Mouse (Mus musculus) ES-Bruce4 (cell line): ENCODE data around the gene Sgk1. TPM values are rescaled to one million over a fixed set of nuclear protein-coding genes. Genes with fewer than 3 reads are reported as not detected.
A peak's percentile ranks its signal among the peaks of the same experiment; 100 is the strongest.

Experiments
- H3K27ac ChIP-seq: 2 replicates; pipeline ENCODE4 v1.5.1; 2012; ENCODE audit warnings: low read length, inconsistent platforms; ENCODE audit not compliant: insufficient read depth
- H3K27me3 ChIP-seq: 2 replicates; pipeline ENCODE4 v1.6.1; 2012; ENCODE audit warnings: mild to moderate bottlenecking, low read length, inconsistent platforms; ENCODE audit not compliant: control insufficient read depth, poor library complexity, insufficient read depth, severe bottlenecking
- H3K36me3 ChIP-seq: 2 replicates; pipeline ENCODE4 v1.6.1; 2012; ENCODE audit warnings: inconsistent platforms, mild to moderate bottlenecking, low read length, moderate library complexity; ENCODE audit not compliant: control insufficient read depth, poor library complexity, insufficient read depth, severe bottlenecking
- H3K4me1 ChIP-seq: one replicate; pipeline ENCODE4 v1.8.1; 2011; ENCODE audit warnings: low read length; ENCODE audit not compliant: control insufficient read depth, insufficient read depth
- H3K4me3 ChIP-seq: 2 replicates; pipeline ENCODE4 v1.5.1; 2011; ENCODE audit warnings: low read depth, mild to moderate bottlenecking, low read length
- H3K9ac ChIP-seq: 2 replicates; pipeline ENCODE4 v1.6.1; 2012; ENCODE audit warnings: low read depth, mild to moderate bottlenecking, inconsistent platforms; ENCODE audit not compliant: poor library complexity, severe bottlenecking
- H3K9me3 ChIP-seq: replicated peaks from 2 replicates; pipeline ENCODE4 v1.6.1; 2012; ENCODE audit warnings: mild to moderate bottlenecking, low read length, inconsistent platforms; ENCODE audit not compliant: control insufficient read depth, poor library complexity, insufficient read depth, severe bottlenecking
- CTCF ChIP-seq: IDR thresholded peaks from one replicate; pipeline ENCODE4 v1.8.1; 2011; ENCODE audit warnings: low read depth, low read length
- EP300 ChIP-seq: IDR thresholded peaks from 2 replicates; pipeline ENCODE4 v1.6.1; 2011; ENCODE audit warnings: low read depth, low read length; ENCODE audit not compliant: insufficient read depth
- POLR2A ChIP-seq: IDR thresholded peaks from one replicate; pipeline ENCODE4 v1.8.1; 2011; ENCODE audit warnings: low read length; ENCODE audit not compliant: insufficient read depth
- polyA plus RNA-seq: library from polyadenylated mRNA; stranded (reverse); fragments of >200 nt; gene quantifications from 2 replicates; pipeline ENCODE4 v1.2.4, GENCODE M21; 2011; ENCODE audit warnings: low read depth; ENCODE audit not compliant: missing spikeins, insufficient read depth, insufficient read length

The Sgk1 gene
- 349 and 386 TPM in 2 replicates for polyA plus RNA-seq

- Histone ChIP-seq H3K27ac (peak within 1 kb of the TSS; percentile 18; the same call in 1 of the 2 replicates), H3K27me3 (no peaks in the 10 kb centered on the region)
- TF ChIP-seq CTCF (no peak), EP300 (no peak), POLR2A (no peak)
These were observed at the start of gene Sgk1 for GRCm38 (mm10) chr10:21882184-21883081. Sgk1 (plus strand) TSS chr10:21882184.

GRCm38 (mm10) chr10:21832282-21832681 is 49.7 kb upstream of the Sgk1 start:
- Histone ChIP-seq H3K4me3 (no peak overlapping the region), H3K27me3 (no peaks in the 10 kb centered on the region), H3K36me3 (no peaks in the 10 kb centered on the region), H3K4me1 (peaks cover 9% of the 10 kb centered on the region), H3K9me3 (no peaks in the 10 kb centered on the region), H3K9ac (no peak overlapping the region), H3K27ac (no peak overlapping the region)
- no peak for TF ChIP-seq EP300
- no peak for TF ChIP-seq CTCF
- TF ChIP-seq POLR2A: no peak

More at GRCm38 (mm10) chr10:21882184-21883081, at the start of gene Sgk1:
- Histone ChIP-seq H3K4me3 (peak within 1 kb of the TSS; percentile 70), H3K9ac (peak within 1 kb of the TSS; percentile 50; the same call in 1 of the 2 replicates), H3K4me1 (no peaks in the 10 kb centered on the region), H3K36me3 (no peaks in the 10 kb centered on the region), H3K9me3 (peaks cover 11% of the 10 kb centered on the region)

GRCm38 (mm10) chr10:21833757-21834156 is 48.2 kb upstream of the Sgk1 start:
- Histone ChIP-seq H3K4me3 (no peak overlapping the region), H3K9ac (no peak overlapping the region), H3K4me1 (peaks cover 6% of the 10 kb centered on the region), H3K36me3 (no peaks in the 10 kb centered on the region), H3K27me3 (no peaks in the 10 kb centered on the region), H3K27ac (no peak overlapping the region), H3K9me3 (no peaks in the 10 kb centered on the region)
- no peak for TF ChIP-seq EP300
- no peak for TF ChIP-seq POLR2A
- TF ChIP-seq CTCF: no peak

GRCm38 (mm10) chr10:21835077-21835476 is 46.9 kb upstream of the Sgk1 start:
- no peaks in the 10 kb centered on the region for H3K36me3 ChIP-seq
- TF ChIP-seq EP300 (no peak), CTCF (no peak), POLR2A (no peak)

GRCm38 (mm10) chr10:21839248-21840155 is 42.5 kb upstream of the Sgk1 start:
- Histone ChIP-seq H3K9me3 (no peaks in the 10 kb centered on the region), H3K27me3 (no peaks in the 10 kb centered on the region), H3K4me3 (no peak overlapping the region), H3K27ac (no peak overlapping the region), H3K9ac (no peak overlapping the region), H3K36me3 (no peaks in the 10 kb centered on the region), H3K4me1 (peaks cover 6% of the 10 kb centered on the region)
- no peak for TF ChIP-seq POLR2A
- no peak for TF ChIP-seq CTCF
- no peak for TF ChIP-seq EP300

More at GRCm38 (mm10) chr10:21835077-21835476, 46.9 kb upstream of the Sgk1 start:
- peaks cover 6% of the 10 kb centered on the region for H3K4me1 ChIP-seq
- no peaks in the 10 kb centered on the region for H3K9me3 ChIP-seq
- no peak overlapping the region for H3K4me3 ChIP-seq
- no peaks in the 10 kb centered on the region for H3K27me3 ChIP-seq
- H3K27ac ChIP-seq: peak overlapping the region; percentile 39; the same call in 1 of the 2 replicates
- no peak overlapping the region for H3K9ac ChIP-seq
